Mouse (Mus musculus): ENCODE data around the gene Tmem178.

Gene Tmem178

DNA sequence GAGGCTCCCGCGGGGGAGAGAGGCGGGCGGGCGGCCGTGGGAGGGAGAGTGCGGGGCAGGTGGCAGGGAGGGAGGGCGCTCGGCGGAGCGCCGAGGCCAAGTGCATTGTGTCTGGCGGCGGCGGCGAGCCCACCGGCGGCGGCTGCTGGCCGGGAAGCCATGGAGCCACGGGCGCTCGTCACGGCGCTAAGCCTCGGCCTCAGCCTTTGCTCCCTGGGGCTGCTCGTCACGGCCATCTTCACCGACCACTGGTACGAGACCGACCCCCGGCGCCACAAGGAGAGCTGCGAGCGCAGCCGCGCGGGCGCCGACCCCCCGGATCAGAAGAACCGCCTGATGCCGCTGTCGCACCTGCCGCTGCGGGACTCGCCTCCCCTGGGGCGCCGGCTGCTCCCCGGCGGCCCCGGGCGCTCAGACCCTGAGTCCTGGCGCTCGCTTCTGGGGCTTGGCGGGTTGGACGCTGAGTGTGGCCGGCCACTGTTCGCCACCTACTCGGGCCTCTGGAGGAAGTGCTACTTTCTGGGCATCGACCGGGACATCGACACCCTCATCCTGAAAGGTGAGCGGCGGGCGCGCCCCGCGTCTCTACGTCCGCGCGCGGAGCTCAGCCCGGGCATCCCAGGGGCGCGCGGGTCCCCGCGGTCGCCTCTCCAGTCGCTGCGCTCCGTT lies at the start of gene Tmem178:
TSS of gene Tmem178 (plus strand) at position 103 of the 669 bp plus-strand sequence.
- DNase-seq (ENCODE audit: low spot score) = no peak

DNA sequence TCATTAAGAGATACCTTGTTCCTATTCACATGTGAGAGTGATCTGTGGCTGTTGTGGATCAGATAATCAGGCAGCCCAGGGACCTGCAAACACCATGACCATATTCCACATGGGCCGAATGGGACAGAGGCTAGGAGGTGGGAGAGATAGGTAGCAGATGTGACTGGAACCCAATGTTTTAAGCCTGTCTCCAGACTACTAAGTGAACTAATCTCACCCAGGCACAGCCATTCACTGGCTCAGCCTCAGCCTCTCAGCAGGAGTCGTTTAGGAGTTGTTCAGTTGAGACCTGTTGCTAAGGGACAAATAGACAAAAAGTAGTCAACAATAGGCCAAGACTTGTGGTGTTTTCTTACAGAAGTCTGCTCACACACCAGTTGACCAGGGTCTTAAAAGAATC lies 48.0 kb upstream of the Tmem178 start:
- no peak for DNase-seq (ENCODE audit: low spot score)

DNA sequence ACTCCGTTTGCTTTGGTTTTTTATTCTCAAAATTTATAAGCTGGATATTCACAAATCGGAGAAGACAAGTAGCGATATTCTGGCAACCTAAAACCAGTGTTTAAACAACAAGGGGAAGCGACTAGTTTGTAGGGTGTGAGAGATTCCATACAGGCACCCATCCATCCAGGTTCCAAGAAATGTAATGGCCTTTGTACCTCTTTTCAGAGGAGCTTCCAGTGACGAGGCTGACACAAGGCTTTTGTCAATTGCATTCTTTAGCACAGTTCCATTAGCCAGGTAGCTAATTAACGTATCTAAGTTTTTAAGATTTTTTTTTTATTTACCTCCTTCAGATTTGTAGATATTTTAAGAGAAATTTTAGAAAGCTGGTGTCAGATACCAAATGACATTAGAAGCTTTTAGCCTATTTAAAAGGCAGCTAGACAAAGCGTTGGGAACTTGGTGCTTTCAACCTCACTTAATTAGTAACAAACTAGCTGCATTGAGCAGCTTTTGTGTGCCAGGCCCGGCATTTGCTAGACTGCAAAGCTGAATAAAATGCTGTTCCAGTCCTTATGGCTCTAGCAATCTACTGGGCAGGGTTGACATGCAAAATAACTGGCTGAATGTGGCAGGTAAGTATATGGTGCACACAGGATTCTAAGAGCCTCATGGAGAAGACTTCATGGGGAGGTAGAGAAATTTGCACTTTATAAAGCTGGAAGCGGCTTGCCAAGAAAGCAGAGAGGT lies 46.6 kb upstream of the Tmem178 start:
- DNase-seq (ENCODE audit: low spot score) = no peak

DNA sequence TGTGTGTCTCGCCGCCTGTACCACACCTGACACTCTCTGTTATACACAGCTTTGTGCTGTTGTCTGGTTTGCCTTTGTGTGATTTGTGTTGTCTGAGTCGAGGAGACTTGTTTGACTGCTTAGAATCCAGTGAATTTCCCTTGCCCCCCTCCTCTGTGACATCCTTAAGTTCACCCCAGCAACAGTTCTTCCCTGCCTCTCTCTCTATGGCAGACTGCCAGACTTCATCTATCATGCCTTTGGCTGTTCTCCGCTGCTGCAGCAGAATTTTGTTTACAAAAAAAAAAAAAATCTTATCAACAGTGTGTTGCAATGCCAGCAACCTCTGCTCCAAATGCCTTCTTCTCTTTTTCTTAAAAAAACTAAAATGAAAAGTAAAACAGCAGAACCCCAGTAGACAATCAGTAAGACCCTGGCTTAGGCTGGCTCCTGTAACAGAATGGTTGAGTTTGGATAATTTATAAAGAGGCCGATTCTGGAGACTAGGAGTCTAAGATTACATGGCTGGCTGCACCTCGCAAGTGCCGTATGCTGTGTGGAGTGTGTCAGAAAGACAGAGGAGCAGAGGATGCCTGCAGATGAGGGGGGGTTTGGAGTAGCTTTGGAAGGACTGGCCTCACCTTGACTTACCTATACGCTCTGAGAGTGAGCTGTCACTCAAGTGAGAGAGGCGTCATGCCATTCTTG lies 44.8 kb upstream of the Tmem178 start:
- peak; percentile 69 for DNase-seq (ENCODE audit: low spot score)

DNA sequence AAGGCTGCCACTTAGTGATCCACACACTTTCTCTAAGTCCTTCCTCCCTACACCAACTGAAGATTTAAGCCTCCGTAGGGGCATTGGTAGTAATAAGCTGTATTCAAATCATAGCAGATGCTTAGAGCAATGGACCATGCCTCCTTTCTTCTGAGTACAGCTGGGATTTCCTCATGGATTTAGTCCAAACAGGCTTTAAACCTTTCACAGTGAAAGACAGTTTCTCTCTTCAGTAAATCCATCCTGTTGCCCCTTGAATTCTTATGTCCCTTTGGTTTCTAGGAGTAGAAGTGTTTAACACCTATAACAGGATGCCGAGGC lies 44.3 kb upstream of the Tmem178 start:
- no peak for DNase-seq (ENCODE audit: low spot score)

DNA sequence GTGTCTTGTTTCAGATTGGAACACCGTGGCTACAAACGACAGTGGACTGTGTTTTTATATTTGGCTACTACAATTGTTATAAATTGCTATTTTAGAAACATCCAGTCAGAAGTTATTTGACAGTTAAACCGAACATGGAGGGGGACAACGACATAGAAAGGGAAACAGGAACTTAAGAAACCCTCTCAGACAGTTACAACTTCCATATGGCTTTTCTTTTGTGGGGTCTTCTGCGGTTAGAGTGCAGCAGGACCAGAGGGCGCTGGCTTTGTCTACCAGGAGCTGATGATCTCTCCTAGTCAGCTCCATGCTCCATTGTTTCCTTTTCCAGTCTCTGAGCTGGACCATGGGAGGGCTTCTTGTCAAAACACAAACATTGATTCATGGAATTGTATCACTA lies 42.5 kb upstream of the Tmem178 start:
- DNase-seq (ENCODE audit: low spot score) = no peak

DNA sequence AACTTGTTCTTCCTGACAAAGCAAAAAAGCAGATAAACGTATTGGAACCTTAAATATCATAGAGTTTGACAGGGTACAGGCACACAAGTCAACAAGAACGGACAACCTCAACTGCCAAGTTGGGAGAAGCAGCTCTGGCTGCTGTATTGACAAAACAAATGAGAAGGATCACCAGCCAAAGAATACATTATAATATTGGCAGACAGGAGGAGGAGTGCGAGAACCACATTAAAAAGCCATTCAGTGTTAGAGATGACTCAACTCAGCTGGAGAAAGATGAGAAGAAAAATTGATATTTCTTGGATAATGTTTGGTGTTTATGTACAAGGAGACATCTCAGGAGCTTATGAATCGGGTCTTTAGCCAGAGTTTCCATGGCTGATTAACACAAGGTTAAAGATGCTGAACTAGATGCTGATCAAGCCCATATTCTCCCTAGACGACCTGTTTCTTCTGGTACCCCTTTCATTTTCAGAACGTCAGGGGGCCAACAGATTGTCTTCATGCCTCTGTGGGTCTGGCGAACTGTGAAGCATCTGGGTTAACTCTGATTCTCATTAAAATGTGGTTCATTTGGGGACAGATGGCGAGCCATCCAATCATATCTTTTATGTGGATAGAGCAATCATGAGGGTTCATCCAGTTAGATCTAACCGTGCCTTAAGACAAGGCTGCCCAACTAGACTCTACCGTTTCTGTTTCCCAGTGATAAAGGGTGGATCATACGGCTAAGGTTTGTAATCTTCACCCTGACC lies 41.1 kb upstream of the Tmem178 start:
- DNase-seq (ENCODE audit: low spot score) = no peak

DNA sequence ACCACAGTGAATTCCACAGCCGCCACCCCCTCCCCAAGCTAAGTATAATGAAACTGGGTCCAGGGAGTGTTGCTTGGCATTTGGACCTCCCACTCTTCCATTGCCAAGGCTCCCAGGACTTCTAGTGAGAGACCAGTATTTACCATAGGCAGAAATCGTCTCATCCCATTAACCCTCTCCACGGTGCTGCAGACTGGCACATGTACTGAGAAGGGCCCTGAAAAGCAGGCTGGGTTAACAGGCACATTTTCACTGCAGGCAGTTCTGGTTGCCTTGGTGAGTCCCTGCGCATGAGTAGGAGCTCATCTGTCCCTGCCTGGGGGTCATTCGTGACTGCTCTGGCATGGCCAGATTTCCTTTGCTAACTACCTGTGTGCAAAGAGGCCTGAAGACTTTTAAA lies 40.4 kb upstream of the Tmem178 start:
- no peak for DNase-seq (ENCODE audit: low spot score)

DNA sequence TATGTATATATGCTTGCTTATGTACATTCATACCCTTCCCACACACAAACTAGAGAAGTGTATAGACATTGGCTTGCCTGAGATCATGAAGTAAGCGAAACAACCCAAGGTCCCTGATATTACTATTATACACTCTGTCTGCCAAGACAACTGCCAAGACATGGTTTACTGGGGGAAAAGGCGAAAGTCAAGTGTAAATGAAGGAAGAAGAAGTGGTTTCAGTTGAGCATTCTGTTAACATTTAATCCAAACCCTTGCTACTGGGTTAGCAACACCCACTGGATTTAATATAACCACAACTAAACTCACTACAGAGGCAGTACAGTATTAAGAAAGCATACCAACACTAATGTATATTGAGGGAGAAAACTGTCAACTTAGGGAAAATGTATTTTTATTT lies 28.8 kb upstream of the Tmem178 start:
- DNase-seq (ENCODE audit: low spot score) = no peak

DNA sequence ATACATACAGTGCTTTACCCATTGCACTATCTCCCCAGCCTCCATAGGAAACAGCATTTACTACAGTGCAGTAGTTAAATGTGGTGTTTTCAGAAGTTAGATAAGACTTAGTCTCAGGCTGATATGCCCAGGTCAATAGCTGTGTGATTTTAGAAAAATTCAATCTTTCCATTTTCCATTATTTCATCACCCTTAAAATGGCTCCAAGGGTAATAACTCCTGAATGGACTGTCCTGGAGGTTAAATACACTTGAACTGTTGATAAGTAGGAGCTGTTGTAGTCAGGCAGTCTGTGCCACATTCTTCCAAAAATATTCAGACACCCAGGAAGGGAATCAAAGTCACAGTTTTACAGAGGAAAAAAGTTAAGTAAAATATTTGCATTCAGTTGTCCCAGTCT lies 25.2 kb upstream of the Tmem178 start:
- DNase-seq (ENCODE audit: low spot score) = no peak

DNA sequence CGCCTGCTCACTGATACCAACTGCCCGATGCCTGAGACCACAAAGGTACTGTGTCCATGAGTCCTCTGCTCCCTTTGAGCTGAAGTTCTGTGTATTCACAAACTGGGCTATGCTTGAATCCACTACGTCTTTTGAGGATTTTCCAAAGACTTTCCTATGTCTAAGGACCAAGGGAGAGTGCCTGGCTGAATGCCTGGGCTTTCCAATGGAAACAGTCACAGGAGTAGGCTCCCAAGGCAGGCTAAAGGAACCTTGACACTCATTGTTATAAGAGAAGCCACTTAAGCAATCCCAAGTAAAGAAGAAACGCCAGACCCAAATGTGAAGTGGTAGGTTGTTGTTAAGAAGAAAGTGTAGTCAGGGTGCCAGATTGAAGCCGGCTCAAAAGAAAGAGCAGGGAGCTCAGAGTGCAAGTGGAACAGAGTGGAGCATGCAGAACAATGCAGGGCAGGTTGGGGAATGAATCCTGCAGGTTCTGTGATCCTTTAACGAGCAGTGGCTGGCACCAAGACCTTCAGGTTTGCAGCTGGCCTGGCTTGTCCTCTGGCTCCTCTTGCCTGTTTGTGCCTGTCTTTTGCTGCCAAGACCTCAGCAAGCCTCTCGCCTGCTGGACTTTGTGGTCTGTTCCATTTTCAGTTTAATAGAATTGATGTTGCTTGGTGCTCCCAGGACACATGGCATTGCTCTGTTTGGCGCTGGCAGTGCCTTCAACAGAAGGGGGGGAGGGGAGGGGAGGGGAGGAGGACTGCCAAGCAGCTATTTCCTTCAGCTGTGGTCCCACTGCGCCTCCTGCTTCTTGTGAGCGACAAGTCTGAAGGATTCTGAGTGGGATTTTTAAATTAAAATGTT lies 22.9 kb upstream of the Tmem178 start:
- no peak for DNase-seq (ENCODE audit: low spot score)

DNA sequence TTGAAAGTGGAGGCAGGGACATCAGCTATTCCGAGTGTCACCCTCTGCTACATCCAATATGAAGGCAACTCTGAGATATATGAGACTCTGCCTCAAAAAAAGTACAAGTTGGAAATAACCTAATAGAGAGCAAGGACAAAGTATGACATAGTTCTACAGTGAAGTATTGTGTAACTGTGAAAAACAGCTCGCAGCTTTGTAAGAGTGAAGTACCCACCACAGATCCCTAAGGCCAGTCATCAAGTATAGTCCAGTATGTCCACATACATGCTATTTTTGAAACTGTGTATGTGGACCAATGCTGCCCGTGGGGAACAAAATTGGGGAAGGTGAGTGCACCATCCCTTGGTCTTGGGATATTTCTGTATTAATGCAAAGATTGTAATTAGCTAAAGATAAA lies 18.9 kb upstream of the Tmem178 start:
- no peak for DNase-seq (ENCODE audit: low spot score)

DNA sequence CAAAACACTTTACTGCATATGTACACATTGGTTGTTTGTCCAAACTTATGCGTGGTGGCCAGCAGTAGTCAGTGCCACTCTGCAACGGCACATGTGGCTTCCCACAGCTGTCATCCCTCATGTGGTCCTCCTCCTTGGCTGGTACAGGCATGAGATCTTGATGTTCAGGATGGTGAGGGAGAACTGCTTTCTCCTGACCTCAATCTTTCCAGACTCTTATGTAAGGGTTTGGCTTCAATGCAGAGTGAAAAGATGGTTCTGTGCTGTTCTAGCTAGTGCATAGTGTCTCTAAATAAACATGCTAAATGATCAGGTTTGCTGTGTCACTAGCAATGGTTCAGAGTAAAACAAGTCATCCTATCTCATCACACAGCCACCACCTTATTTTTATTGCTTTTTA lies 17.3 kb upstream of the Tmem178 start:
- no peak for DNase-seq (ENCODE audit: low spot score)

DNA sequence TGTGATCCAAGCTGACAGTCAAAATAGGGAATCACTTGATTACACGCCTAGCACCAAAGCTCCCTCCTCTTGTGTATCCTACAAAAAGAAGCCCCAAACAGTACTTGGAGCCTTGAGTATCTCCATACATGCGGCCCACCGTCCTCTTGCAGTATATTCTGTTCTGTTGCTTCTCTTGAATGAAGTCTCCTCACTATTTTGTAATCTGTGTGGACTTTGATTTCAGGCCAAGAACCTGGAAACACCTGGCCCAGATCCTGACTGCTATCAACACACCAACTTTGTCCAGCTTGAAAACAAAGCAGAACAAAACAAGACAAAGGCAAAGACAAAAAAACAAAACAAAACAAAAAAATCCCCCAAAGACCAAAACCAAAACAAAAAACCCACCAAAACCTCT lies 11.7 kb upstream of the Tmem178 start:
- no peak for DNase-seq (ENCODE audit: low spot score)

DNA sequence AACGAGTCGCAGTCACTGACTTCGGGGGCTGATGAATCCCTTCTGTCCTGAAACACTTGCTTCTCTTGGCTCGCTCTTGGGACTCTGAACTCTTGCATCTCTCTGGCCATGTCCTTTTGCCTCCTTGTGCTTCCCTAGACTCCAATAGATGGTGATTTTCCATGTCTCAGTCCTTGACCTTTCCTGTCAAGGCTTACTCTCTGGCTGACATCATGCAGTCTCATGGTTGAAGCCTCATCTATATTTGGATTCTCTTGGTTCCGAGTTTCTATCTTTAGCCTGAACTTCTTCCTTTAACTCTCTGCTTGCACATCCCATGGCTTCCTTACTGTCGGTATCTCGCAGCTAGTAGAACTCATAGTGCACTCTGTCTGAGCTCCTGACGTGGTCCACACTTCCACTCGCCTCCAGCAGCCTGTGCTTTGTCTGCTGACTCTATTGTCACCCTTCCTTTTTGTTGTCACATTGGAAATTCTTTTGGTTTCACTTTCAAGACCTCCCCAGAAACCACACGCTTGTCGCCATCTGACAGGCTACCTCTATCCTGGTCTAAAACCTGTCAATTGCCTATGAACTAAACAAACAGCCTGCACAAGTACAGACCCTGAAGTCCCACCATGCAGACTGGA lies 10.9 kb upstream of the Tmem178 start:
- DNase-seq (ENCODE audit: low spot score) = no peak

DNA sequence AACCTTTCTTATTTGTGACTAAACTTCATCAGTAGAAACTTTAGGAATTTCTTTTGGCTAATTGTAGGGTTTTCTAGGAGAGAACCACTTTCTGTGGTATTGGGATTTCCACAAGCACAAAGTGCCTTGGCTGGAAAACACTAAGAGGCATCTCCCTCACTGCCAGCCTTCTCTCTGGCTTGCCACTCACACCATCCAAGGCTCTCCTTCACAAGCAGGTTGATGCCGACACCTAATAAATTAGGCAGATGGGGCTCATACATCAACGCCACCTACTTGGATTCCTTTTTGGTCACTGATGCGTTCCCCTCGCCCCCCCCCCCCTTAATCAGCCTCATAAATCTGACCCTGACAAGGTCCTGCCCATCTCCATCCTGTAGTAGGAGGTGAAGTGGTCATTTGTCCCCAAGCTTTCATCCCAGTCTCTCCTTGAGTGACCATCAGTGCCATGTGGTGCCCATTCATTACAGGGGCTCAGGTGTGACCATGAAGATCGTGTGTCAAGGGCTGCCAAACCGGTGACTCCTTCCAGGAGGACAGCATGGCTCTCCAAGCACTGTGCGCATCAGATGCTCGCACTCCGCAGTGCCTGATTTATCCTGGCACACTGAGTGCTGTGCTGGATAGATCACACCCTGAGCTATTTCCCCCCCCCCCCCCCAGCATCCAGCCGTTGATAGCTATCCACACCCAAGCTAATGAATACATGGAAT lies 8.5 kb upstream of the Tmem178 start:
- no peak for DNase-seq (ENCODE audit: low spot score)

DNA sequence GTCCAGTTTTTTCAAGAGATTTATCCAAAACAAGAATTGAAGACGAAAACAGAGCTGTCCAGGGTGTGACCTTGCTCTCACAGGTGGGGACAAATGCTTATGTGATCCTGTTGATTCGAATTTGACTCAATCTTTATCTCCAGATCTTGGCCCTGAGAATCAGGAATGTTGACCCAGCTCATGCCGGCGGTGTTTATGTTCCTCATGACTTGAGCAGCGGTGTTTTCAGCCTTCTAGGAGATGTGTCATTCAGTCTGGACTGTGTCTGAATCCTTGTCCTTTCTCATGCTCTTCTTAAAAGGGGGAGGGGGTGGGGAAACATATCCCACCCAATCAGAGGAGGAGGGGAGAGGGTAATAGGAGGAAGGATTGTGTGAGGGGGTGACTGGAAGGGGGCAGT lies 7.9 kb upstream of the Tmem178 start:
- DNase-seq (ENCODE audit: low spot score) = no peak

DNA sequence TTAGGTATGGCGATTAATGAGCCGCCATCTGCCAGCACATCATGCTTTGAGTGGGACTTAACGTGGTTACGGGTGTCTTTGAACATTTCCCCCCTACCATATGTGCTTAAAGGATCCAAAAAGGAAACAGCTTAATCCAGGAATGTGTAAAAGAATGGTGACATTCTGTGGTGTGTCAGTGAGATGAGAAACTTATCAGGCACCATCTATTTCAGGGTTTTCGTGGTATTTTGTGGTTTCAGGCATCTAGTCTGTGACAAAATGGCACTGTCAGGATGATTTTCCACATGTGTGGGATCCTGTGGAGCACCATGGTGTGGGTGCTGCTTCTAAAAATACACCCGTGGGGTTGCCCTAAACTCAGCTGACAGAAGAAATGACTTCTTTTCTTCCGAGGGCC lies 4.6 kb upstream of the Tmem178 start:
- DNase-seq (ENCODE audit: low spot score) = no peak

DNA sequence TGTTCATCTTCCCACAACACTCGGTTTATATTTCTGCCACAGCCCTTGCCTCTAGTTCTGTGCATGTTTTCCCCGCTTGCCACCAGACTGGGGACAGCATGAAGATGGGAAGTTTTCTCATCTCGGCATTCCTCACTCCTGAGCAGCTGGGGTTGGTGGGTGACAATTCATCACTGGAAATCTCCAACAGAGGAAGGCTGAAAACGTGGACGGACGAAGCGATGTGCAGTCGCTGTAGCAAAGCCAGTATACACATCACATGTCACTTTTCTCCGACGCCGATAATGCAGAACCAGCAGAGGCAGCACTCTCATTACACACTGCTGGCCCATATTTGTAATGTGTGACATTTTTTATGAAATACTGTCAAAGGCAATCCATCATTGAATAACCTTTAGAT lies 2.6 kb upstream of the Tmem178 start:
- no peak for DNase-seq (ENCODE audit: low spot score)

DNA sequence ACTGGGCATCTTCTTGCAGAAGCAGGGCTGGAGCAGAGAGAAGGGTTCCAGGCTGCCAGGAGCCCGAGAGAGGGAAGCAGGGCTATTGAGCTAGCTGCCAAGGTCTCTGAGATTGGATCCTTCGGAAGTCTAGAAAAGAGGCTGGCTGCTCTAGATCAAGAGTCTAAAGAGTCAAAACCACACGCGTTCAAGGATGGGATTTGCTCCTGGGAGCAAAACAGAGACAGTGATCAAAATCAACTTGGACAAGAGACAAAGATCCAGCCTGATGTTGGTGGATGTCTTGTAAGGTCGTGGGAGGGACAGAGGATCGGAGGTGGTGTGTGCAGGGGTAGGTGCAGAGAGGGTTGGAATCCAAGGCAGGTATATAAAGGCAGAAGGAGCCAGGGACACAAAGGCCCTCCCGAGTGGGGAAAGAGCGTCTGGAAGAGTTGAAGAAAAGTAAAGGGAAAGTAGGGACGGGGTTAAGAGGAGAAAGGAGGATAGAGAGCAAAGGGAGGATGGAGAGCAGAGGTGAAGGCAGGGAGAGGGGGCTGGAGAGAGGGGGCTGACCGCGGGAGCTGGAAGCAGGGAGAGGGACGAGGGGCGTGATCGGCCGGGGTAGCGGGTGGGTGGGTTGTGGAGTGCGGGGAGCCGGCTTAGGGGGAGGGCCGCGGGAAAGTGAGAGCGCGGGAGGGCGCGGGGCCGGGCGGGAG lies 450 bp upstream of the Tmem178 start:
- no peak for DNase-seq (ENCODE audit: low spot score)
